Mouse (Mus musculus) forebrain, embryonic 16.5 days (tissue): ENCODE measurements at regions not wholly inside any gene's neighbourhood (a gene's known extent, or its start where the extent isn't known, plus 50 kb on each side); places are given as distances from the start of the nearest gene placed in this dataset.

Experiments
- ATAC-seq: fragments of 200-750 bp; cut with Nextera tagmentation; 2 replicates; pipeline ENCODE4 v1.8.0; 2017; ENCODE audit warnings: mild to moderate bottlenecking, moderate library complexity
- H3K27ac ChIP-seq: fragments of 300-500 bp; sonication (generic); 2 replicates; pipeline ENCODE4 v1.5.1; 2014; ENCODE audit warnings: low read length, control low read depth
- H3K27me3 ChIP-seq: fragments of 300-500 bp; sonication (generic); replicated peaks from 2 replicates; pipeline ENCODE4 v1.6.1; 2014; ENCODE audit warnings: low read length; ENCODE audit not compliant: control insufficient read depth, insufficient read depth
- H3K36me3 ChIP-seq: fragments of 300-500 bp; sonication (generic); 2 replicates; pipeline ENCODE4 v1.6.1; 2014; ENCODE audit not compliant: control insufficient read depth, insufficient read depth
- H3K4me1 ChIP-seq: fragments of 300-500 bp; sonication (generic); replicated peaks from 2 replicates; pipeline ENCODE4 v1.6.1; 2014; ENCODE audit warnings: low read length; ENCODE audit not compliant: control insufficient read depth, insufficient read depth
- H3K4me2 ChIP-seq: fragments of 300-500 bp; sonication (generic); 2 replicates; pipeline ENCODE4 v1.6.1; 2014; ENCODE audit warnings: mild to moderate bottlenecking, low read length, control low read depth
- H3K4me3 ChIP-seq: fragments of 300-500 bp; sonication (generic); replicated peaks from 2 replicates; pipeline ENCODE4 v1.5.1; 2014; ENCODE audit warnings: mild to moderate bottlenecking, low read length, control low read depth
- H3K9ac ChIP-seq: fragments of 300-500 bp; sonication (generic); replicated peaks from 2 replicates; pipeline ENCODE4 v1.6.1; 2014; ENCODE audit warnings: low read depth, low read length, control low read depth
- H3K9me3 ChIP-seq: fragments of 300-500 bp; sonication (generic); 2 replicates; pipeline ENCODE4 v1.6.1; 2016; ENCODE audit warnings: low read length; ENCODE audit not compliant: control insufficient read depth
- WGBS: fragments of 180-500 bp; shearing (Covaris S2); extraction: QIAGEN DNeasy Blood & Tissue Kit; methylation state at CpG from one replicate; pipeline ENCODE4 v1.1.7; 2014; 5-methylcytosine and 5-hydroxymethylcytosine counted together

GRCm38 (mm10) chr12:86579716-86580115 is 98.8 kb upstream of the Vash1 start:
- peaks cover 10% of the 10 kb centered on the region for H3K4me1 ChIP-seq
- H3K27me3 ChIP-seq = no peaks in the 10 kb centered on the region
- H3K9ac ChIP-seq = no peak overlapping the region
- no peak overlapping the region for H3K4me2 ChIP-seq
- no peaks in the 10 kb centered on the region for H3K9me3 ChIP-seq
- no peaks in the 10 kb centered on the region for H3K36me3 ChIP-seq
- WGBS = 83% methylated on average over 2 of the region's 2 CpGs
- H3K27ac ChIP-seq = no peak overlapping the region
- ATAC-seq = no peak
- no peak overlapping the region for H3K4me3 ChIP-seq

DNA sequence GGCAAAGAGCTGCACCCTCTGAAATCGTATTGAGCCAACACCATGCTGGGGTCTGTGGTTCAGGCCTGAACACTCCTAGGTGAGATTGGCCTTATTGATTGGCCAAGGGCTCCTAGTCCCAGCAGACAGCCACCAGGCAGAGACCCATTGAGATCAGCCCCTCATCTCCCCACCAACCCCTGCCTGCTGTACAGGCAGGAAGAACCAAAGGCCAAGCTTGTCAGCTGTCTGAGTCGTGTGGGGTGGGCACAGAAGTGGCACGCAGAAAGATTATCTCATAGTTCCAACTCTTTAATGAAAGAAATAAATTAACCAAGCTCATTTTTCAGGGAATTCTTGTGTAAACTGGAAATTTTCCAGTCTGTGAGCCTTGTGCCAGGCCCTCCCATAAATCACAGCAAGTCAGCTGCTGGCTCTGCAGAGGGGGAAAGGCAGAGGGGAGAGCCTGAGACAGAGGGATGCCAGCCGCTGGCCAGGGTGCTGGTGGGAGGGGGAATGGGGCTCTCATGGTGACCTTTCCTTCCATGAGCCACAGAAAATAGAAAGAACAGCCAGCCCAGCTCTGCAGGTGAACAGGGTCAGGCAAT is 98.3 kb upstream of the Vash1 start:
- no peak overlapping the region for H3K4me2 ChIP-seq
- no peaks in the 10 kb centered on the region for H3K36me3 ChIP-seq
- H3K4me3 ChIP-seq = no peak overlapping the region
- H3K27me3 ChIP-seq = no peaks in the 10 kb centered on the region
- 43% methylated on average over 4 of the region's 4 CpGs for WGBS
- H3K9me3 ChIP-seq = no peaks in the 10 kb centered on the region
- H3K9ac ChIP-seq = no peak overlapping the region
- H3K27ac ChIP-seq = no peak overlapping the region
- ATAC-seq = peak; percentile 81
- peaks cover 10% of the 10 kb centered on the region for H3K4me1 ChIP-seq

DNA sequence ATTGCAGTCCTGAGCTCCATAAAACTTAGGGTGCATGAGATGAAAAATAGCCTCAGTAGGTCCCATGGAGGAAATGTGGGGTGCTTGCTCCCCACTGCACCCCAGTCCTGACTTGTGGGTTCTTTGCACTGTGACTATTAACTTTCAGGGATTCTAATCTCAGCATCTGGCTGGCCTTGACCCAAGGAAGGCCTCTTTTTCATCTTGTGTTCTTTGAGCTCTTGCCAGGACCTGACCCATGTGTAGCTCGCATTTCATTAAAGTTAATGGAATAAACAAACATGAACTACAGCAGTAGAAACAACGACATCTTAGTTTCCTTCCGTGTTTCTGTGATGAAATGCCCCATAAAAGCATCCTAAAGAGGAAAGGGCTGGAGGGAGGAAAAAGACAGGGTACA is 96.4 kb upstream of the Vash1 start:
- Histone ChIP-seq H3K27ac (no peak overlapping the region), H3K4me1 (peaks cover 10% of the 10 kb centered on the region), H3K4me3 (no peak overlapping the region), H3K4me2 (no peak overlapping the region), H3K9me3 (no peaks in the 10 kb centered on the region), H3K36me3 (no peaks in the 10 kb centered on the region), H3K9ac (no peak overlapping the region), H3K27me3 (no peaks in the 10 kb centered on the region)
- no peak for ATAC-seq
- WGBS = 55% methylated on average over 3 of the region's 3 CpGs

- Histone ChIP-seq H3K9ac (no peak overlapping the region), H3K36me3 (no peaks in the 10 kb centered on the region), H3K27me3 (no peaks in the 10 kb centered on the region), H3K4me1 (peaks cover 7% of the 10 kb centered on the region; the same call in 1 of the 2 replicates), H3K9me3 (no peaks in the 10 kb centered on the region), H3K4me2 (no peak overlapping the region), H3K4me3 (no peak overlapping the region), H3K27ac (0 out of 2 replicates have a peak overlapping the region, but pooled peaks have one; percentile 4)
- WGBS = 53% methylated on average over 6 of the region's 6 CpGs
- peak; percentile 74 for ATAC-seq
These were observed 90.5 kb upstream of the Vash1 start for GRCm38 (mm10) chr12:86588010-86588409.

GRCm38 (mm10) chr12:86592509-86592908 is 86.0 kb upstream of the Vash1 start:
- WGBS = 88% methylated on average over 7 of the region's 7 CpGs
- H3K4me3 ChIP-seq = no peak overlapping the region
- no peak overlapping the region for H3K27ac ChIP-seq

DNA sequence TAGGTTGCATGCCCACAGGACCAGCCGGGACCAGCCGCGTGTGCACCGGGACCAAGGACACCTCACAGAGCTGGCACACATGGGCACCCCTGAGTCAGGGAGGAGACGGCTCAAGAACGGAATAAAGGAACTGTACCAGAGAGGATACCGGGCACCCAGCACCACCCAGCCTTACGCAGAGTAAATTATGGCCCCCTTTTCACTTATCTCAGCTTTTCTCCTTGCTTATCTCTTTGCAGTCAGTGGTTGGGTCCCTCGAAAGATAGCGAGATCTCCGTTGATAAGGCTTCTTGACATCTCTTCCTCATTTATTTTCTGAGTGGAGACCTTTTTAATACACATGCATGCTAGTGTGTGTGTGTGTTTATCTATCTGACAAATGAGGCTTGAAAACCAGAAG is 83.9 kb upstream of the Vash1 start:
- Histone ChIP-seq H3K27ac (no peak overlapping the region), H3K36me3 (no peaks in the 10 kb centered on the region), H3K4me2 (no peak overlapping the region), H3K9ac (no peak overlapping the region), H3K27me3 (no peaks in the 10 kb centered on the region), H3K4me3 (no peak overlapping the region), H3K4me1 (no peaks in the 10 kb centered on the region), H3K9me3 (no peaks in the 10 kb centered on the region)
- no peak for ATAC-seq
- WGBS = 97% methylated on average over 11 of the region's 11 CpGs

More at GRCm38 (mm10) chr12:86592509-86592908, 86.0 kb upstream of the Vash1 start:
- Histone ChIP-seq H3K9ac (no peak overlapping the region), H3K36me3 (no peaks in the 10 kb centered on the region), H3K9me3 (no peaks in the 10 kb centered on the region), H3K27me3 (no peaks in the 10 kb centered on the region), H3K4me1 (peaks cover 7% of the 10 kb centered on the region; the same call in 1 of the 2 replicates), H3K4me2 (no peak overlapping the region)
- no peak for ATAC-seq

DNA sequence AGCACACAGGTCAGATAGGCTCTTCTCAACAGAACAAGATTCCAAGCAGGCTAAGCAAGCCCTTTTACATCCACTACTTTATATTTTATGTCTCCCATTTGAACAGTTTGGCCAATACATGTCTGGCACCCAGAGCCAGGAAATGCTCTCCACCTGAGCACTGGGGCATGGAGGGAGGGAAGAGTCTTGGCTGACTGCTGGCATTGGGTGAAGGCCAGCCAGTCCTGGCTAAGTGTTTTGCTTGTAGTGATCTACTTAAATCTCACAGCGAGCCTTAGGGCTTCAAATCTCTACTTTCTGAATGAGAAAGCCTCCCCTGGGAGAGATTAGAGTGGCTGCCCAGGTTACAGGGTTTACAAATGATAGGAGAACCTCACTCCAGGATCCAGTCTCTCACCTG is 78.5 kb upstream of the Vash1 start:
- Histone ChIP-seq H3K27ac (no peak overlapping the region), H3K36me3 (no peaks in the 10 kb centered on the region), H3K4me2 (no peak overlapping the region), H3K4me3 (no peak overlapping the region), H3K27me3 (no peaks in the 10 kb centered on the region), H3K9ac (no peak overlapping the region), H3K4me1 (no peaks in the 10 kb centered on the region), H3K9me3 (no peaks in the 10 kb centered on the region)
- no peak for ATAC-seq
- 9% methylated on average over 1 of the region's 1 CpGs for WGBS

DNA sequence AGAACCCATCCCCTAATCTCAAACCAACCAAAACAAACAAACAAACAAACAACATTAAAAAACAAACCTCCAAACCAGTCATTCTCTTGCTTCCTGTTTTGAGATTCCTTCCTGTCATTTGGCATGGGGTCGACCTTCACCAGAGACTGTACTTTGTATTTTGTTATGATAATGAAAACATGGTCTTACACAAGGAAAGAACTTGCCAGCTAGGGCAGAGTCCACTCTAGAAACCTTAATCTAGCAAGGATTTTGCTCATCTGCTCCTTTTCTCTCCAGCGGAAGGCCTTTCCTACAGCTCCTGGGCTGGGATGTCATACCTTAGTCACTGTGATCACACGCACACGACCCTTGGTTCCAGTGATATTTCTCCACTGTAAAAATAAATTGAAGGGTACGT is 75.0 kb upstream of the Vash1 start:
- Histone ChIP-seq H3K27me3 (no peaks in the 10 kb centered on the region; the same call in 1 of the 2 replicates), H3K4me2 (no peak overlapping the region), H3K4me3 (no peak overlapping the region), H3K36me3 (no peaks in the 10 kb centered on the region), H3K9me3 (no peaks in the 10 kb centered on the region), H3K9ac (no peak overlapping the region), H3K4me1 (no peaks in the 10 kb centered on the region), H3K27ac (no peak overlapping the region)
- 86% methylated on average over 5 of the region's 5 CpGs for WGBS
- no peak for ATAC-seq

DNA sequence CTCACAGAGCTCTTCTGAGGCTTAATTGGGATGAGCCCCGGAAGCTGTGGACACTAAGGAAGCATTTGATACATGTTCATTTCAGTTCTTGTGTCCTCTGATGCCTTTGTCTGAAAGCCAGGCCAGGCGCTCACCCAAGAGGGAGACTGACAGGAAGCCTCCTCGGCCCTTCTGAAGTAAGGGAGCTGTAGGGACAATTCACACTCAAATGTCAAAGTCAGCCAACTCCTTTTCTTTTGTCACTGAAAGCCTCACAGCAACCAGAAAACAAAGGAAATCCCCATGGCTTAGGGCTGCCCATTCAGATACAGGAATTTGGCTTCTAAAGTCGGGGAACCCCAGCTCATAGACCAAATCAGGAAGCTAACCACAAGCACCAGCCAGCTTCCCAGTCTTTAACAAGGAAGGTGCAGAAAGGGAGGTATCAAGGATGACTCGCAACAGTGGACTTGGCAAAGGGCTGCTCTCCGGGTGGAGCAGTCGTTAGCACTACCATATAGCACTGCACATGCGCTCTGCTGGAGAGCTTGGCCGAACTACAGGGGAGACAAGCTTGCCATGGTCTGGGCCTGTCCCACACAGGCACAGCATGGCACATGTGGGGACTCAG is 66.0 kb upstream of the Vash1 start:
- Histone ChIP-seq H3K9ac (no peak overlapping the region), H3K4me3 (no peak overlapping the region), H3K27me3 (no peaks in the 10 kb centered on the region), H3K36me3 (no peaks in the 10 kb centered on the region), H3K9me3 (no peaks in the 10 kb centered on the region), H3K27ac (no peak overlapping the region), H3K4me1 (no peaks in the 10 kb centered on the region), H3K4me2 (no peak overlapping the region)
- ATAC-seq = no peak
- 39% methylated on average over 9 of the region's 9 CpGs for WGBS
